Mouse (Mus musculus) monocyte, adult 2 months (primary cell): Measurements from ENCODE around the gene Dimt1.
"Not testable (repeated sequence)": the region's sequence is repeated elsewhere in the genome, so short reads cannot be mapped to it uniquely, and the experiment has no call there.

Experiments used
- DNase-seq, 2 experiments: peaks; one replicate each; pipeline ENCODE4 v3.0.0; 2022; ENCODE audit warnings: low spot score in 2 of 2, low read depth in 1 of 2

Gene Dimt1

DNA sequence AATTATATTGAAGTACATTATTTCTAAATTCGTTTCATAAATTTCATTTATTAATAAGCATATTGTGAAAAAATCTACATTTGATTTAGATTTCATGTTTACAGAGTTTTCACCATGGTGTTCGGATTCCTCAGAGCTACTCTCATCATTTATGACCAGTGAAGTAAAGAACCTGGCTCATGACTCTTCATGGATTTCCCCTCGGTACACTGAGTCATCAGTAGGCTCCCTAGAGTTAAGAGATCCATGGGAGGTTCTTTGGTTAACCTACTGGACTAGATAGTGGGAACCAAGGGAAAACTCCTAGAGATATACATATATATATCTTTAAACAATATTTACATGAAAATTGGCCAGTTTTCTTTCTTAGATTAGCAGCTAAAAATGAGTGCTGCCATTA, 13.6 kb downstream of the Dimt1 start:
- no peak for DNase-seq

DNA sequence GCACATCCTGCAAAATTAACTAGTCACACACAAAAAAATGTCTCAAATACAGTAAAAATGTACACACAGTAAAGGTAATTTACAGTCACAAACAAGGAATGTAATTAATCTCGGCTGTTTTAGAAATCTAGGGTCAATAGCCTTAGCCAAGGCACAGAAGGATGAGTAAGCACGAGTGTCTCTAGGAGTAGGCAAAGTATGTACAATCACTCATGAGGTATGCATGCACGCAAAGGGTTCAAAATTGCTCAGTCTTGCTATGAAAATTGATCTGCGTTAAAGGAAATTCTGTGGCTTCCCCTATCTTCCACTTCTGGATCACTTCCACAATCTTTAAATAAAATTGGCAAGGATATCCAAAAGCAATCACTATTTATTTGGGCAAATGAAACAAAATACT, 14.6 kb downstream of the Dimt1 start:
- no peak for DNase-seq

DNA sequence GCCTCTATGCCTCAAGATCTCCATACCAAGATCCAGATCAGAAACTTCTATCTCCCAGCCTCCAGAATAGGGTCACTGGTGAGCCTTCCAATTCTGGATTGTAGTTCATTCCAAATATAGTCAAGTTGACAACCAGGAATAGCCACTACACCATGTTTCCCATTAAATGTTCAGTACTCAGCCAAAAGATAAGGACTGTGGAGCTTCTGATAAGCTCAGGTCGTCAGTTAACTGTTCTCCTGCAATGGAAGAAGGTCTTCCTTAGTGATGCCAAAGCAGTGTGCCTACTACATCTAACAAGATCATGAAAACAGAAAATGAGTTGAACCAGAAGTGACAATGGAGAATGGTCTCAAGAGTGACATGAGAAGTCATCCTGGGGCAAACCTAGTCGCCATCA, 50.0 kb downstream of the Dimt1 start:
- no peak for DNase-seq

DNA sequence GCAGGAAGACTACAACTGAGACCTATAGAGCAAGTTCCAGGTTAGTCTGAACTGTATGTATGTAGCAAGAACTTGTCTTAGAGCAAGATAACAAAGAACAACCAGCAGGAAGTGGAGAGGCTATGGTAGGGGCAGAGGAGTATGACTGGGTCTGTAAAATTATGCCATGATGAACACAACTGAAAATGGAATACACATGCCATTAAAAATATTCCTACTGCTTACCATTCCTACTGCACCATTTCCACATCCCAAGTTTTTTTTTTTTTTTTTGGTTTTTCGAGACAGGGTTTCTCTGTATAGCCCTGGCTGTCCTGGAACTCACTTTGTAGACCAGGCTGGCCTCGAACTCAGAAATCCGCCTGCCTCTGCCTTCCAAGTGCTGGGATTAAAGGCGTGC, 50.6 kb downstream of the Dimt1 start:
- not testable (repeated sequence) for DNase-seq

DNA sequence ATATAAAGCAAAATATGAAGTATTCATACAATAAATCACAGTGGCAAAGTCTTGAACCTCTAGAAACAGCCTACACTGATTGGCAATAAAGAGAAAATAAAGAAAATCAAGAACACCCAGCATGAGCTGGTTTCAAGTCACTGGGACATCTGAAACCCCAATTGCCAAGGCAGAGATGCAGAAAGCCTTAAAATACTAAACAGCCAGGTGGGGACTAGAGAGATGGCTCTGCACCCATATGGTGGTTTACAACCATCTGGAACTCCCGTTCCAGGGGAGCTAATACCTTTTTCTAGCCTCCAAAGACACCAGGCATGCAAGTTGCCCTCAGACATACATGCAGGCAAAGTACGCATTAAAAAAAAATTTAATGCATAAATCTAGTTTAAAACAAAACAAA, 51.1 kb downstream of the Dimt1 start:
- DNase-seq, result no peak

DNA sequence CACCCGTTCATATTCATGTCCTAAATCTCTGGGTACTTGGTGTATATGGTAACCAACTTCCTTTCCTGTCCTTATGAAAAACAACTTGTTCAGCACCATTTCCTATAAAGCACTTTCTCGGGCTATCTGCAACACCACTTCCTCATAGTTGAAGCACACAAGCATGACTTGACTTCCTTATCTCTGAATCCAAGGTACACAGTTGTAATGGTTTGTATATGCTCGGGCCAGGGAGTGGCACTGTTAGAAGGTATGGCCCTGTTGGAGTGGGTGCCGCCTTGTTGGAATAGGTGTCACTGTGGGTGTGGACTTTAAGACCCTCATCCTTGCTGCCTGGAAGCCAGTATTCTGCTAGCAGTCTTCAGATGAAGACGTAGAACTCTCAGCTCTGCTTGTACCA, 51.7 kb downstream of the Dimt1 start:
- DNase-seq, result no peak

DNA sequence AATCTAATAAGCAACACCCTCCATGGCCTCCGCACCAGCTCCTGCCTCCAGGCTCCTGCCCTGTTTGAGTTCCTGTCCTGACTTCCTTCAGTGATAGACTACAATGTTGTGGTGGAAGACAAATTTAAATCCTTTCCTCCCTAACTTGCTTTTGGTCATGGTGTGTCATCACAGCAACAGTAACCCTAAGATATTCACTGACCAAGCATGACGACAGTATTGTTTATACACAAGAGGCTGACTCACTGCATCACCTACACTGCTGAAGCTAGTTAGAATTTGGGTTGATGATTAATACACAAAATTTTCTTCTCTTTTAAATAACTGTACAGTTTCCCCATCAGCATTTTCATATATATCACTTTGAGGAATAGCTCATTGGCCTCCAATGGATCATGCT, 56.3 kb downstream of the Dimt1 start:
- no peak for DNase-seq

DNA sequence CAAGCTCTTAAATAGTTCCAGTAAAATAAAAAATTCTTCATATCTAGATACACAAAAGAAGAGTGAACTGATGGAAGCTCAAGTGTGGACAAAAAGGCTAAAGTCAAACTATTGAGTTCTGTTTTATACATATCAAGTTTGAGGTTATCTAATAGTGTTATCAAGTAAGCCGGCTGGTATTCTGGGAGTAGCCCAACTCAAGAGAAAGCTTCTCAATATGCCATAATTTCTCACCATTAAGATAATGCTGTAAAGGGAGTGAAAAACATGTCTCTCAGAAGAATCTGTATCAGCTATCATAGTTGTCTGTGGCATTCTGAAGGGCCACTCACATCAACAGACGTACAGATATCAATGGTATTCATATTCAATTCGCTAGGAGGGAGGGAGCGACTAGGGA, 61.2 kb downstream of the Dimt1 start:
- DNase-seq, result no peak
